Mouse (Mus musculus) MEL (cell line): ENCODE measurements at regions not wholly inside any gene's neighbourhood (a gene's known extent, or its start where the extent isn't known, plus 50 kb on each side); places are given as distances from the start of the nearest gene placed in this dataset.

Experiments used
- DNase-seq: peaks from one replicate; pipeline ENCODE4 v3.0.0; 2011; ENCODE audit warnings: low read depth, low spot score
- H3K27ac ChIP-seq: 2 replicates; pipeline ENCODE4 v1.5.1; 2012; ENCODE audit warnings: low read depth, mild to moderate bottlenecking, control low read depth, low read length, moderate library complexity; ENCODE audit not compliant: control insufficient read depth
- H3K27me3 ChIP-seq, 2 experiments: fragments of 150-350 bp in 1 of 2; sonication (generic) in 1 of 2; 2 replicates each; pipeline ENCODE4 v1.6.1; 2012; ENCODE audit warnings: low read length in 2 of 2, mild to moderate bottlenecking in 2 of 2, improper control_type of control experiment in 1 of 2, moderate library complexity in 1 of 2; ENCODE audit not compliant: insufficient read depth in 2 of 2, control insufficient read depth in 1 of 2
- H3K36me3 ChIP-seq, 2 experiments: 2 replicates each; pipeline ENCODE4 v1.6.1; 2012 to 2014; ENCODE audit warnings: low read length in 2 of 2, improper control_type of control experiment in 1 of 2, inconsistent platforms in 1 of 2, mild to moderate bottlenecking in 1 of 2; ENCODE audit not compliant: insufficient read depth in 2 of 2, control insufficient read depth in 1 of 2
- H3K4me1 ChIP-seq, 2 experiments: fragments of 150-350 bp in 1 of 2; sonication (generic) in 1 of 2; 2 replicates each; pipeline ENCODE4 v1.6.1; 2012; ENCODE audit warnings: low read length in 2 of 2, improper control_type of control experiment in 1 of 2, mild to moderate bottlenecking in 1 of 2; ENCODE audit not compliant: insufficient read depth in 2 of 2, control insufficient read depth in 1 of 2
- H3K4me3 ChIP-seq, 2 experiments: fragments of 150-350 bp in 1 of 2; sonication (generic) in 1 of 2; 2 replicates each; pipeline ENCODE4 v1.5.1; 2012; ENCODE audit warnings: low read depth in 2 of 2, low read length in 2 of 2, mild to moderate bottlenecking in 2 of 2, moderate library complexity in 2 of 2, control low read depth in 1 of 2, improper control_type of control experiment in 1 of 2; ENCODE audit not compliant: control insufficient read depth in 1 of 2, insufficient read depth in 1 of 2
- H3K79me2 ChIP-seq: 2 replicates; pipeline ENCODE4 v1.6.1; 2012; ENCODE audit warnings: mild to moderate bottlenecking, low read length, moderate library complexity; ENCODE audit not compliant: control insufficient read depth, poor library complexity, insufficient read depth
- H3K9ac ChIP-seq: 2 replicates; pipeline ENCODE4 v1.6.1; 2012; ENCODE audit warnings: low read depth, mild to moderate bottlenecking, control low read depth, low read length, moderate library complexity; ENCODE audit not compliant: control insufficient read depth, poor library complexity, severe bottlenecking
- H3K9me3 ChIP-seq: fragments of 150-350 bp; sonication (generic); replicated peaks from 2 replicates; pipeline ENCODE4 v1.6.1; 2012; ENCODE audit warnings: mild to moderate bottlenecking, low read length, improper control_type of control experiment, moderate library complexity; ENCODE audit not compliant: insufficient read depth
- CHD2 ChIP-seq: IDR thresholded peaks from 2 replicates; pipeline ENCODE4 v1.6.1; 2011; ENCODE audit warnings: low read length, improper control_type of control experiment
- CTCF ChIP-seq, 3 experiments: IDR thresholded peaks in 2 of 3; conservative IDR thresholded peaks in 1 of 3; 2 replicates each; pipeline ENCODE4 v1.5.1; 2011 to 2012; ENCODE audit warnings: low read length in 3 of 3, low read depth in 2 of 3, mild to moderate bottlenecking in 2 of 3, improper control_type of control experiment in 1 of 3, inconsistent platforms in 1 of 3, mixed read lengths in 1 of 3, moderate library complexity in 1 of 3; ENCODE audit not compliant: control insufficient read depth in 1 of 3, insufficient read depth in 1 of 3, poor library complexity in 1 of 3, severe bottlenecking in 1 of 3
- E2F4 ChIP-seq: IDR thresholded peaks from 2 replicates; pipeline ENCODE4 v1.6.1; 2011; ENCODE audit warnings: low read depth, low read length, improper control_type of control experiment, borderline replicate concordance
- ETS1 ChIP-seq: IDR thresholded peaks from 2 replicates; pipeline ENCODE4 v1.6.1; 2012; ENCODE audit warnings: low read depth, mild to moderate bottlenecking, inconsistent platforms, low read length, improper control_type of control experiment, moderate library complexity
- GABPA ChIP-seq: IDR thresholded peaks from 2 replicates; pipeline ENCODE4 v1.6.1; 2012; ENCODE audit warnings: low read depth, mild to moderate bottlenecking, inconsistent platforms, low read length, improper control_type of control experiment, moderate library complexity
- HCFC1 ChIP-seq: IDR thresholded peaks from 2 replicates; pipeline ENCODE4 v1.6.1; 2012; ENCODE audit warnings: low read depth, mild to moderate bottlenecking, inconsistent platforms, low read length, improper control_type of control experiment, moderate library complexity
- JUND ChIP-seq: IDR thresholded peaks from 2 replicates; pipeline ENCODE4 v1.6.1; 2011; ENCODE audit warnings: low read depth, mild to moderate bottlenecking, improper control_type of control experiment, low read length
- MYC ChIP-seq: IDR thresholded peaks from 2 replicates; pipeline ENCODE4 v1.6.1; 2011; ENCODE audit warnings: low read depth, mild to moderate bottlenecking, low read length, improper control_type of control experiment, moderate library complexity
- NELFE ChIP-seq: IDR thresholded peaks from 2 replicates; pipeline ENCODE4 v1.6.1; 2011; ENCODE audit warnings: low read depth, low read length, improper control_type of control experiment
- POLR2AphosphoS2 ChIP-seq: IDR thresholded peaks from 2 replicates; pipeline ENCODE4 v1.6.1; 2011; ENCODE audit warnings: low read length, improper control_type of control experiment
- POLR2AphosphoS5 ChIP-seq: IDR thresholded peaks from 2 replicates; pipeline ENCODE4 v1.6.1; 2012; ENCODE audit warnings: low read depth, borderline replicate concordance, mild to moderate bottlenecking, inconsistent platforms, low read length, moderate library complexity, mixed read lengths
- RAD21 ChIP-seq: IDR thresholded peaks from 2 replicates; pipeline ENCODE4 v1.6.1; 2011; ENCODE audit warnings: mild to moderate bottlenecking, low read depth, low read length, improper control_type of control experiment
- RCOR1 ChIP-seq: IDR thresholded peaks from 2 replicates; pipeline ENCODE4 v1.6.1; 2012; ENCODE audit warnings: low read depth, mild to moderate bottlenecking, inconsistent platforms, low read length, improper control_type of control experiment
- SIN3A ChIP-seq: IDR thresholded peaks from 2 replicates; pipeline ENCODE4 v1.6.1; 2012; ENCODE audit warnings: low read length, improper control_type of control experiment, inconsistent platforms
- TAL1 ChIP-seq: IDR thresholded peaks from 2 replicates; pipeline ENCODE4 v1.6.1; 2012; ENCODE audit warnings: mild to moderate bottlenecking, inconsistent platforms, low read length, moderate library complexity, mixed read lengths
- TBP ChIP-seq: IDR thresholded peaks from 2 replicates; pipeline ENCODE4 v1.8.0; 2011; ENCODE audit warnings: low read depth, low read length, improper control_type of control experiment
- TCF12 ChIP-seq: IDR thresholded peaks from 2 replicates; pipeline ENCODE4 v1.6.1; 2014; ENCODE audit warnings: low read depth, mild to moderate bottlenecking, inconsistent platforms, low read length, improper control_type of control experiment, moderate library complexity
- USF2 ChIP-seq, 2 experiments: IDR thresholded peaks; 2 replicates each; pipeline ENCODE4 v1.6.1; 2011 to 2012; ENCODE audit warnings: improper control_type of control experiment in 2 of 2, low read length in 2 of 2, borderline replicate concordance in 1 of 2, inconsistent platforms in 1 of 2, low read depth in 1 of 2, mild to moderate bottlenecking in 1 of 2; ENCODE audit not compliant: insufficient read depth in 1 of 2
- ZC3H11A ChIP-seq: IDR thresholded peaks from 2 replicates; pipeline ENCODE4 v1.6.1; 2012; ENCODE audit warnings: low read depth, mild to moderate bottlenecking, inconsistent platforms, low read length, improper control_type of control experiment
- ZKSCAN1 ChIP-seq: IDR thresholded peaks from 2 replicates; pipeline ENCODE4 v1.6.1; 2012; ENCODE audit warnings: low read depth, mild to moderate bottlenecking, inconsistent platforms, low read length, improper control_type of control experiment, moderate library complexity
- ZNF384 ChIP-seq: IDR thresholded peaks from 2 replicates; pipeline ENCODE4 v1.6.1; 2012; ENCODE audit warnings: low read depth, mild to moderate bottlenecking, inconsistent platforms, low read length, improper control_type of control experiment

DNA sequence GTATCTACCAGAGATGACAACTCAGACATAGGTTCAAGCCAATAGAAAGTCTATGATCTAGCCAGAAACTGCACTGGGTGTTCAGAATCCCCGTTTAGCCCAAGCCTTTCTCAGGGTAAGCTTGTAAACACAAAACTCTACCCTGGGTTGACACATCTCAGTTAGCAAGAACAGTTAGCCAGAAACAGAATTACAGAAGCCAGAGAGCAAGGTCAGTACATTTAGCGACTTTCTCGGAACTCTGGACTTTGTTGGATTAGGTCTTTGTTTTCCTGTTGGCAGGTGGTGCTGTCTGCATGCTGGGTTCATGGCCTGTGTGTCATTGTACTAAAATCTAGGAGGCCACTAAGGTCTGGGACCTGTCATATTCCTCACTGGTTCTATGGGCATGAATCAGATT, 137.4 kb upstream of the Nampt start:
- TF ChIP-seq NELFE (no peak), USF2 (IDR thresholded peaks at IDR 0.05; ENCODE audit: borderline replicate concordance in 1 of 2, insufficient read depth in 1 of 2, low read depth in 1 of 2, low read length in 2 of 2) (no peak), CHD2 (no peak), TBP (no peak), RAD21 (no peak), ZC3H11A (no peak), RCOR1 (no peak), TCF12 (no peak), TAL1 (no peak), POLR2AphosphoS5 (no peak), POLR2AphosphoS2 (no peak), CTCF (IDR thresholded peaks at IDR 0.05 in 2 of 3, conservative IDR thresholded peaks at IDR 0.05 in 1 of 3; ENCODE audit: control insufficient read depth in 1 of 3, insufficient read depth in 1 of 3, low read depth in 2 of 3, low read length in 3 of 3, poor library complexity in 1 of 3, severe bottlenecking in 1 of 3) (no peak), HCFC1 (no peak), JUND (no peak), SIN3A (no peak), ZKSCAN1 (no peak), ETS1 (no peak)

DNA sequence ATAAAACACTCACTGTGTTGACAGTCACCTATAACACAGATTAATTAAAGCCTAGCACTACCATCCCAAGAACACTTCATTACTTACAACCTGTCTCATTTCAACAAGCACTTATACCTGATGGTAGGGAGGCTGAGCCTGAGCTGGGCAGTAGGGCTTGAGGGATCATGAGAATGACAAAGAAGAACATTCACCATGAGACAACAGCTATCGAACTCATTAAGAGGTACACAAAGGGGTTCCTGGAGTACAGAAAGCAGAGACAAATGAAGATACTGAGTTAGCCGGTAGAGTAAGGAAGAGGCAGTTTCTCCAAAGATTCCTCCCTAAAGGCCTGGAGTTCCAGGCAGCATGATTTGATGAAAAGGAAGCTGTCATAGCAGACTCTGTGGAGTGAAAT, 136.0 kb upstream of the Nampt start:
- TF ChIP-seq E2F4 (no peak), CTCF (IDR thresholded peaks at IDR 0.05 in 2 of 3, conservative IDR thresholded peaks at IDR 0.05 in 1 of 3; ENCODE audit: control insufficient read depth in 1 of 3, insufficient read depth in 1 of 3, low read depth in 2 of 3, low read length in 3 of 3, poor library complexity in 1 of 3, severe bottlenecking in 1 of 3) (no peak), MYC (no peak), GABPA (no peak), ZNF384 (no peak)
- TF ChIP-seq, all 39 proteins: peak for 0
- Histone ChIP-seq H3K36me3 (no peaks in the 10 kb centered on the region), H3K27ac (no peak overlapping the region), H3K9me3 (no peaks in the 10 kb centered on the region), H3K27me3 (no peaks in the 10 kb centered on the region; a peak in 1 of 4 replicates), H3K4me1 (no peaks in the 10 kb centered on the region), H3K4me3 (no peak overlapping the region), H3K9ac (no peak overlapping the region), H3K79me2 (no peaks in the 10 kb centered on the region)
- DNase-seq, result no peak

More for the DNA sequence above, 137.4 kb upstream of the Nampt start:
- H3K27ac ChIP-seq, result no peak overlapping the region
- H3K4me3 ChIP-seq, result no peak overlapping the region
- H3K79me2 ChIP-seq, result no peaks in the 10 kb centered on the region
- no peak overlapping the region for H3K9ac ChIP-seq
- no peak for DNase-seq
- no peaks in the 10 kb centered on the region for H3K4me1 ChIP-seq
- no peaks in the 10 kb centered on the region; a peak in 1 of 4 replicates for H3K27me3 ChIP-seq
- no peaks in the 10 kb centered on the region for H3K9me3 ChIP-seq
- no peaks in the 10 kb centered on the region for H3K36me3 ChIP-seq
